Mouse (Mus musculus) embryonic facial prominence, embryonic 10.5 days (tissue): ENCODE data around the gene Synrg. TPM values are rescaled to one million over a fixed set of nuclear protein-coding genes. Genes with fewer than 3 reads are reported as not detected.

Experiments used
- DNase-seq: peaks from one replicate; pipeline ENCODE4 v3.0.0-alpha.2; 2017; ENCODE audit warnings: low spot score
- H3K27ac ChIP-seq: fragments of 300-500 bp; sonication (generic); replicated peaks from 2 replicates; pipeline ENCODE4 v1.5.1; 2016; ENCODE audit warnings: mild to moderate bottlenecking
- H3K27me3 ChIP-seq: fragments of 300-500 bp; sonication (generic); replicated peaks from 2 replicates; pipeline ENCODE4 v1.6.1; 2016; ENCODE audit warnings: low read depth, mild to moderate bottlenecking; ENCODE audit not compliant: poor library complexity, severe bottlenecking
- H3K36me3 ChIP-seq: fragments of 300-500 bp; sonication (generic); replicated peaks from 2 replicates; pipeline ENCODE4 v1.6.1; 2016; ENCODE audit warnings: mild to moderate bottlenecking, moderate library complexity
- H3K4me1 ChIP-seq: fragments of 300-500 bp; sonication (generic); 2 replicates; pipeline ENCODE4 v1.6.1; 2016
- H3K4me3 ChIP-seq: fragments of 300-500 bp; sonication (generic); 2 replicates; pipeline ENCODE4 v1.5.1; 2016; ENCODE audit warnings: mild to moderate bottlenecking, moderate library complexity
- H3K9me3 ChIP-seq: fragments of 300-500 bp; sonication (generic); 2 replicates; pipeline ENCODE4 v1.6.1; 2016; ENCODE audit warnings: mild to moderate bottlenecking
- WGBS: fragments of 180-500 bp; shearing (Covaris S2); methylation state at CpG from one replicate; pipeline ENCODE4 v1.1.7; 2016; 5-methylcytosine and 5-hydroxymethylcytosine counted together
- polyA plus RNA-seq: library from polyadenylated mRNA; unstranded; fragments of >200 nt; fragmentation: Nextera tagmentation; extraction: Ambion mirVana; gene quantifications from 2 replicates; pipeline ENCODE4 v1.2.1, GENCODE M21; 2016

Gene Synrg
- polyA plus RNA-seq, 1 experiment from 2014 or later = 7.8 TPM

DNA sequence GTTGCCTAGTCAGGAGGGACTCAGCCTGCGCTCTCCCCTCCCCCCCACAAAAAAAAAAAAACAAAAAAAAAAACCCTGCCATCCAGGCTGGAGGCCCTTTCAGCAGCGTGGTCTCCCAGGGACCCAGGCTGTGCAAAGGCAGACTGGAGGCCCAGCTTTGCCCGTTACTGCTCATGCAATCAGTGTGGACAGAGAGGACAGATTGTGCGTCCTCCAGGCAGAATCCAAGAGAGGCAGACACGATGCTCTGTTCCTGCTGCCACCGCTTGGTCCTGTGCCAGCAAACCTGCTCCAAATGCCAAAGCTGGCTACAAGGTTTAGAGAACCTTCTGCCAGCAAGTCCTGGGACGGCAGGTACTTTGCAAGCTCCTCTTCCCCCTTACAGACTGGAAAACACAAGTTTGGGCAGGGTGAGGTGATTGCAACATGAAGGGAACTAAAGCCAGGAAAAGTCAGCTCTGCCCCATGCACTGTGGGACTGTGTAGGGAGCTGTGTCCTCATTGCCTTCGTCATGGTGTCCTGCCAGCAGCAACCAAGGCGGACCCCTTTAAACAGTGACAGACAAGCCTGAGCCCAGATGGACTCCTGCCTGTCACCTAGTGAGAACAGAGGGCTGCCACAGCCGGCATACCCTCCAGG lies 89.4 kb downstream of the Synrg start:
- no peaks in the 10 kb centered on the region for H3K9me3 ChIP-seq
- peaks cover 13% of the 10 kb centered on the region for H3K4me1 ChIP-seq
- 0 out of 2 replicates have a peak, but pooled peaks cover 3% of the 10 kb centered on the region for H3K36me3 ChIP-seq
- H3K27me3 ChIP-seq = no peaks in the 10 kb centered on the region
- 74% methylated on average over 10 of the region's 10 CpGs for WGBS
- peak overlapping the region; percentile 44 for H3K27ac ChIP-seq
- no peak overlapping the region for H3K4me3 ChIP-seq
- no peak for DNase-seq

GRCm38 (mm10) chr11:84057418-84057817 lies 93.2 kb downstream of the Synrg start:
- 88% methylated on average over 2 of the region's 2 CpGs for WGBS
- Histone ChIP-seq H3K27ac (no peak overlapping the region), H3K36me3 (no peaks in the 10 kb centered on the region), H3K9me3 (no peaks in the 10 kb centered on the region), H3K4me1 (peaks cover 7% of the 10 kb centered on the region), H3K4me3 (no peak overlapping the region), H3K27me3 (no peaks in the 10 kb centered on the region)
- no peak for DNase-seq

- H3K27ac ChIP-seq = no peak overlapping the region
- 0 out of 2 replicates have a peak, but pooled peaks cover 4% of the 10 kb centered on the region for H3K27me3 ChIP-seq
- 0 out of 2 replicates have a peak, but pooled peaks cover 6% of the 10 kb centered on the region for H3K4me1 ChIP-seq
- no peak for DNase-seq
- H3K9me3 ChIP-seq = no peaks in the 10 kb centered on the region
- no peak overlapping the region for H3K4me3 ChIP-seq
- no peaks in the 10 kb centered on the region for H3K36me3 ChIP-seq
- 92% methylated on average over 2 of the region's 2 CpGs for WGBS
These were observed 95.6 kb downstream of the Synrg start for GRCm38 (mm10) chr11:84059784-84060183.

GRCm38 (mm10) chr11:84060635-84061034 lies 96.4 kb downstream of the Synrg start:
- Histone ChIP-seq H3K36me3 (no peaks in the 10 kb centered on the region), H3K27ac (no peak overlapping the region), H3K9me3 (no peaks in the 10 kb centered on the region), H3K27me3 (peaks cover 7% of the 10 kb centered on the region), H3K4me3 (no peak overlapping the region), H3K4me1 (peaks cover 8% of the 10 kb centered on the region)
- no peak for DNase-seq
- 81% methylated on average over 6 of the region's 6 CpGs for WGBS

- no peak overlapping the region for H3K4me3 ChIP-seq
- peaks cover 21% of the 10 kb centered on the region for H3K4me1 ChIP-seq
- peaks cover 20% of the 10 kb centered on the region for H3K27me3 ChIP-seq
- no peak for DNase-seq
- H3K9me3 ChIP-seq = no peaks in the 10 kb centered on the region
- H3K27ac ChIP-seq = no peak overlapping the region
- no peaks in the 10 kb centered on the region for H3K36me3 ChIP-seq
- 80% methylated on average over 2 of the region's 2 CpGs for WGBS
These were observed 97.7 kb downstream of the Synrg start for GRCm38 (mm10) chr11:84061881-84062280.

- H3K9me3 ChIP-seq = no peaks in the 10 kb centered on the region
- peak; percentile 33 for DNase-seq
- peaks cover 29% of the 10 kb centered on the region for H3K27me3 ChIP-seq
- H3K4me3 ChIP-seq = no peak overlapping the region
- WGBS = 52% methylated on average over 2 of the region's 2 CpGs
- no peak overlapping the region for H3K27ac ChIP-seq
- peaks cover 30% of the 10 kb centered on the region for H3K4me1 ChIP-seq
- H3K36me3 ChIP-seq = no peaks in the 10 kb centered on the region
These were observed 98.6 kb downstream of the Synrg start for GRCm38 (mm10) chr11:84062805-84063204.

- 87% methylated on average over 3 of the region's 3 CpGs for WGBS
- Histone ChIP-seq H3K4me1 (peaks cover 38% of the 10 kb centered on the region), H3K36me3 (no peaks in the 10 kb centered on the region), H3K27me3 (peaks cover 38% of the 10 kb centered on the region), H3K9me3 (no peaks in the 10 kb centered on the region), H3K27ac (no peak overlapping the region), H3K4me3 (no peak overlapping the region)
- DNase-seq = no peak
These were observed 99.5 kb downstream of the Synrg start for GRCm38 (mm10) chr11:84063631-84064209.

GRCm38 (mm10) chr11:84066071-84066481 lies 101.8 kb downstream of the Synrg start:
- Histone ChIP-seq H3K36me3 (no peaks in the 10 kb centered on the region), H3K4me3 (no peak overlapping the region), H3K27ac (no peak overlapping the region), H3K9me3 (no peaks in the 10 kb centered on the region), H3K4me1 (peaks cover 43% of the 10 kb centered on the region), H3K27me3 (peaks cover 61% of the 10 kb centered on the region)
- 7% methylated on average over 11 of the region's 11 CpGs for WGBS
- DNase-seq = peak; percentile 25

DNA sequence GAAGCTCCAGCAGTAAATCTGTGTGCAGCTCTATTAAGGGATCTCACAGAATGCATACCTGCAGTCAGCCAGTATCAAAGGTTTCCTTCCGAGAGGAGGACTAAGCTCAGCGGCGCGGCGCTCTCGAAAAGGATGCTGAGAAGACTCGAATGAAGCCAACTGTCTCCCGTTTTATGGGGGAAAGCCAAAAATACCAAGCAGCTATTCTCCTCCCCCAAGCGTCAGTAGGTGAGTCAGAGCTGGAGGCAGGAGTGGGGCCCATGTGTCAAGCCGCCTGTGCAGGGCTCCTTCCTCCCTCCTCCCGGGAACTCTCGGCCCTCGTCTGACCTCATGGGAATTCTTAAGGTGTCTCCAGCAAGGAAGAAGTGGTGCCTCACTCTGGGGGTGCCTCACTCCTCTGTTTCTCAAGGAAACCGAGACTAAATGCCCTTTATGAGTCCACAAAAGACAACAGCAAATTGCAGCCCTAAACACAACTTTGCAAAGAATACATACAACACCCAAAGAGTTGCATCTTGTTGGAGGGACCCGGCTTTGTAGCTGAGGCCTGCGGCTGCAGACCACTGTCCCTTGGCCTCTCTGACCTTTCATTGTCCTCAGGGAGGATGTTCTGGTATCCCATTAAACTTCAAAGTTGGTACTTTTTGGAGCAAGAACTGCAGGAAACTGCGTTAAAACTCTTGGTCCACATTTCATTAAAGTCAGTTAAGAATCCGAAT lies 102.9 kb downstream of the Synrg start:
- peak; percentile 42 for DNase-seq
- H3K4me3 ChIP-seq = peak overlapping the region; percentile 77
- no peaks in the 10 kb centered on the region for H3K9me3 ChIP-seq
- H3K36me3 ChIP-seq = no peaks in the 10 kb centered on the region
- H3K4me1 ChIP-seq = peaks cover 43% of the 10 kb centered on the region
- no peak overlapping the region for H3K27ac ChIP-seq
- WGBS = 7% methylated on average over 18 of the region's 18 CpGs
- H3K27me3 ChIP-seq = peaks cover 64% of the 10 kb centered on the region

GRCm38 (mm10) chr11:84067720-84068190 lies 103.5 kb downstream of the Synrg start:
- peaks cover 64% of the 10 kb centered on the region for H3K27me3 ChIP-seq
- no peak for DNase-seq
- peak overlapping the region; percentile 81 for H3K27ac ChIP-seq
- H3K4me3 ChIP-seq = peak overlapping the region; percentile 77
- H3K9me3 ChIP-seq = no peaks in the 10 kb centered on the region
- 3% methylated on average over 21 of the region's 21 CpGs for WGBS
- peaks cover 41% of the 10 kb centered on the region for H3K4me1 ChIP-seq
- no peaks in the 10 kb centered on the region for H3K36me3 ChIP-seq

GRCm38 (mm10) chr11:84068191-84069033 lies 104.2 kb downstream of the Synrg start:
- WGBS = 3% methylated on average over 63 of the region's 63 CpGs
- Histone ChIP-seq H3K4me3 (peak overlapping the region; percentile 77), H3K4me1 (peaks cover 47% of the 10 kb centered on the region), H3K27ac (peak overlapping the region; percentile 81), H3K36me3 (no peaks in the 10 kb centered on the region), H3K9me3 (no peaks in the 10 kb centered on the region), H3K27me3 (peaks cover 64% of the 10 kb centered on the region)
- peak; percentile 74 for DNase-seq

GRCm38 (mm10) chr11:84069034-84069370 lies 104.8 kb downstream of the Synrg start, which contains the start of gene Dusp14:
TSS of gene Dusp14 (minus strand) at chr11:84069261.
- H3K36me3 ChIP-seq = no peaks in the 10 kb centered on the region
- H3K27me3 ChIP-seq = peaks cover 62% of the 10 kb centered on the region
- DNase-seq = peak; percentile 23
- H3K9me3 ChIP-seq = no peaks in the 10 kb centered on the region
- peak within 1 kb of the TSS; percentile 77 for H3K4me3 ChIP-seq
- WGBS = 12% methylated on average over 11 of the region's 11 CpGs
- peaks cover 53% of the 10 kb centered on the region for H3K4me1 ChIP-seq
- peak within 1 kb of the TSS; percentile 81 for H3K27ac ChIP-seq
